Mouse (Mus musculus) thymus, adult 2 months (tissue): Measurements from ENCODE around the gene Slc35f2.

Experiments
- CTCF ChIP-seq: fragments of 200-500 bp; IDR thresholded peaks from 2 replicates; pipeline ENCODE4 v1.5.1; 2012; ENCODE audit warnings: mild to moderate bottlenecking, control low read depth, low read length, moderate library complexity, borderline replicate concordance; ENCODE audit not compliant: control insufficient read depth, poor library complexity, insufficient read depth; ENCODE audit errors: extremely low read depth
- POLR2A ChIP-seq: fragments of 200-500 bp; IDR thresholded peaks from 2 replicates; pipeline ENCODE4 v1.6.1; 2012; ENCODE audit warnings: mild to moderate bottlenecking, low read length, control low read depth, moderate library complexity; ENCODE audit not compliant: control insufficient read depth, poor library complexity, insufficient read depth; ENCODE audit errors: extremely low read depth

DNA sequence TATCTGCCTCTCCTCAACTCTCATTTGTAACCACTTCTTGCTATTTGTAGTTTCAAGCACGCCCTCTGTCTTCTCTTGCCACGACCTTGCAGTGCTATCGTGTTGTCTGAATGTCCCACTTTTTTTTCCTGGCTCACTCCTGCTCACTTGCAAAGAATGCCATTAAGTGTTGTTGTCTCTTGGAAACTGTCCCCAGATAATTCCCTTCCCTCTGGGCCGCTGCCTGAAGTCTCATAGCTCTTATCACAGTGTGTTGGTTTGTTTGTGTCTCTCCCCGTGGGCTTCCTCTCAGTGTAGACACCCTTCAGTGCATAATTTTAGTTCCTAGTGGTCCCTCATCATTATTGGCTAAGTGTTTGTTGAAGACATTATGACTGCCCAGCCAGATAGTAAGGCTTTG lies 86.5 kb downstream of the Slc35f2 start:
- no peak for TF ChIP-seq CTCF
- no peak for TF ChIP-seq POLR2A
